Mouse (Mus musculus) CH12.LX (cell line): ENCODE results near the gene Mybph. TPM values are rescaled to one million over a fixed set of nuclear protein-coding genes. Genes with fewer than 3 reads are reported as not detected.

Experiments
- DNase-seq: peaks from one replicate; pipeline ENCODE4 v3.0.0-alpha.2; 2013; ENCODE audit errors: extremely low read depth
- H3K27ac ChIP-seq: 2 replicates; pipeline ENCODE4 v1.5.1; 2012; ENCODE audit warnings: low read depth, mild to moderate bottlenecking, control low read depth, moderate library complexity; ENCODE audit not compliant: insufficient read depth
- H3K27me3 ChIP-seq: replicated peaks from 2 replicates; pipeline ENCODE3; 2012; ENCODE audit warnings: inconsistent platforms
- H3K36me3 ChIP-seq, 2 experiments: replicated peaks in 1 of 2; 2 replicates each; pipeline versions ENCODE3 to v1.6.1; 2012; ENCODE audit warnings: inconsistent platforms in 1 of 2, low read length in 1 of 2, mild to moderate bottlenecking in 1 of 2, mixed read lengths in 1 of 2, moderate library complexity in 1 of 2; ENCODE audit not compliant: control insufficient read depth in 1 of 2, insufficient read depth in 1 of 2
- H3K4me1 ChIP-seq, 2 experiments: 2 replicates each; pipeline ENCODE4 v1.6.1; 2012; ENCODE audit warnings: inconsistent platforms in 1 of 2, moderate library complexity in 1 of 2; ENCODE audit not compliant: insufficient read depth in 2 of 2, control insufficient read depth in 1 of 2
- H3K4me2 ChIP-seq: 2 replicates; pipeline ENCODE4 v1.6.1; 2012; ENCODE audit warnings: low read depth, mild to moderate bottlenecking, control low read depth; ENCODE audit not compliant: poor library complexity, insufficient read depth, severe bottlenecking
- H3K4me3 ChIP-seq, 3 experiments: fragments of 150-350 bp in 1 of 3; sonication (generic) in 1 of 3; replicated peaks in 1 of 3; 2 replicates each; pipeline versions ENCODE3 to v1.5.1; 2011 to 2012; ENCODE audit warnings: low read depth in 2 of 3, low read length in 2 of 3, mild to moderate bottlenecking in 2 of 3, moderate library complexity in 2 of 3, control low read depth in 1 of 3, improper control_type of control experiment in 1 of 3, inconsistent platforms in 1 of 3, mixed read lengths in 1 of 3; ENCODE audit not compliant: poor library complexity in 1 of 3
- H3K79me2 ChIP-seq: replicated peaks from 2 replicates; pipeline ENCODE4 v1.6.1; 2012; ENCODE audit warnings: mild to moderate bottlenecking, moderate library complexity; ENCODE audit not compliant: control insufficient read depth, poor library complexity, insufficient read depth, severe bottlenecking; ENCODE audit errors: extremely low read depth
- H3K9ac ChIP-seq: 2 replicates; pipeline ENCODE4 v1.6.1; 2012; ENCODE audit warnings: low read depth, mild to moderate bottlenecking, control low read depth, moderate library complexity; ENCODE audit not compliant: insufficient read depth
- H3K9me3 ChIP-seq: replicated peaks from 2 replicates; pipeline ENCODE3; 2012; ENCODE audit warnings: low read length, inconsistent platforms, mixed read lengths
- CHD1 ChIP-seq: IDR thresholded peaks from 2 replicates; pipeline ENCODE4 v1.6.1; 2012; ENCODE audit warnings: low read depth, low read length, improper control_type of control experiment, inconsistent platforms
- CHD2 ChIP-seq: IDR thresholded peaks from 2 replicates; pipeline ENCODE4 v1.6.1; 2011; ENCODE audit warnings: low read length, improper control_type of control experiment
- ELF1 ChIP-seq: IDR thresholded peaks from 2 replicates; pipeline ENCODE4 v1.6.1; 2014; ENCODE audit warnings: low read depth, mild to moderate bottlenecking, inconsistent platforms, low read length, improper control_type of control experiment
- EP300 ChIP-seq: IDR thresholded peaks from 2 replicates; pipeline ENCODE4 v1.6.1; 2011; ENCODE audit warnings: low read length, improper control_type of control experiment
- ETS1 ChIP-seq: conservative IDR thresholded peaks from 2 replicates; pipeline ENCODE4 v1.6.1; 2012; ENCODE audit warnings: low read depth, mild to moderate bottlenecking, inconsistent platforms, low read length, improper control_type of control experiment, moderate library complexity
- JUN ChIP-seq: IDR thresholded peaks from 2 replicates; pipeline ENCODE4 v1.6.1; 2011; ENCODE audit warnings: low read depth, mild to moderate bottlenecking, low read length, improper control_type of control experiment, moderate library complexity; ENCODE audit not compliant: insufficient read depth
- KAT2A ChIP-seq: IDR thresholded peaks from 2 replicates; pipeline ENCODE4 v1.6.1; 2012; ENCODE audit warnings: low read length, improper control_type of control experiment, inconsistent platforms; ENCODE audit not compliant: insufficient replicate concordance
- MAZ ChIP-seq: IDR thresholded peaks from 2 replicates; pipeline ENCODE4 v1.6.1; 2012; ENCODE audit warnings: low read depth, mild to moderate bottlenecking, inconsistent platforms, low read length, improper control_type of control experiment, moderate library complexity
- MEF2A ChIP-seq: IDR thresholded peaks from 2 replicates; pipeline ENCODE4 v1.6.1; 2014; ENCODE audit warnings: low read depth, mild to moderate bottlenecking, inconsistent platforms, low read length, improper control_type of control experiment, borderline replicate concordance
- MXI1 ChIP-seq: IDR thresholded peaks from 2 replicates; pipeline ENCODE4 v1.6.1; 2011; ENCODE audit warnings: mild to moderate bottlenecking, low read depth, low read length, improper control_type of control experiment
- NELFE ChIP-seq: IDR thresholded peaks from 2 replicates; pipeline ENCODE4 v1.6.1; 2011; ENCODE audit warnings: low read depth, low read length, improper control_type of control experiment
- NRF1 ChIP-seq: IDR thresholded peaks from 2 replicates; pipeline ENCODE4 v1.6.1; 2014; ENCODE audit warnings: low read depth, mild to moderate bottlenecking, inconsistent platforms, low read length, improper control_type of control experiment, moderate library complexity
- POLR2A ChIP-seq: IDR thresholded peaks from 2 replicates; pipeline ENCODE4 v1.6.1; 2011; ENCODE audit warnings: low read depth, mild to moderate bottlenecking, improper control_type of control experiment, low read length
- POLR2AphosphoS2 ChIP-seq: IDR thresholded peaks from 2 replicates; pipeline ENCODE4 v1.6.1; 2011; ENCODE audit warnings: low read depth, low read length, improper control_type of control experiment
- RAD21 ChIP-seq: IDR thresholded peaks from 2 replicates; pipeline ENCODE4 v1.6.1; 2011; ENCODE audit warnings: low read depth, mild to moderate bottlenecking, low read length, improper control_type of control experiment, moderate library complexity
- RCOR1 ChIP-seq: conservative IDR thresholded peaks from 2 replicates; pipeline ENCODE4 v1.6.1; 2012; ENCODE audit warnings: low read depth, mild to moderate bottlenecking, inconsistent platforms, low read length, improper control_type of control experiment
- SIN3A ChIP-seq: IDR thresholded peaks from 2 replicates; pipeline ENCODE4 v1.6.1; 2012; ENCODE audit warnings: low read length, improper control_type of control experiment, inconsistent platforms
- SMC3 ChIP-seq: IDR thresholded peaks from 2 replicates; pipeline ENCODE4 v1.6.1; 2011; ENCODE audit warnings: low read depth, low read length, improper control_type of control experiment
- USF1 ChIP-seq: IDR thresholded peaks from 2 replicates; pipeline ENCODE4 v1.6.1; 2014; ENCODE audit warnings: low read depth, mild to moderate bottlenecking, inconsistent platforms, low read length, improper control_type of control experiment
- USF2 ChIP-seq: conservative IDR thresholded peaks from 2 replicates; pipeline ENCODE4 v1.6.1; 2011; ENCODE audit warnings: low read depth, low read length, improper control_type of control experiment
- dilution Hi-C: fragments of 300-500 bp; cut with MboI; formaldehyde crosslinking; loops from 2 replicates; pipeline ENCODE4 v1.14.3; 2020; ENCODE audit warnings: low sequenced_read_pairs; ENCODE audit not compliant: extremely low pct_unique_long_range_greater_than_20kb, extremely low pct_ligation_motif_present
- in situ Hi-C: fragments of 300-500 bp; cut with MboI; formaldehyde crosslinking; loops from 3 replicates; pipeline ENCODE4 v1.14.3; 2019; ENCODE audit warnings: low sequenced_read_pairs, low pct_ligation_motif_present, low pct_unique_long_range_greater_than_20kb, mixed read lengths
- polyA plus RNA-seq: library from polyadenylated mRNA; unstranded; fragments of >175 nt; gene quantifications from 2 replicates; pipeline ENCODE4 v1.2.1, GENCODE M21; 2012; ENCODE audit warnings: low read depth; ENCODE audit not compliant: insufficient read length
- total RNA-seq, 2 experiments: library from RNA; depleted of rRNA; stranded (reverse); fragments of 300-350 nt in 1 of 2; fragments of >200 nt in 1 of 2; gene quantifications; 2 replicates each; pipeline ENCODE4 v1.2.3; 2012 to 2014

Mybph gene
- total and polyA plus RNA-seq, 3 experiments, result 0.25 to 3.0 (median 0.51) TPM

GRCm38 (mm10) chr1:134150076-134150475 is 43.2 kb upstream of the Mybph start:
- H3K36me3 ChIP-seq, result no peaks in the 10 kb centered on the region
- dilution Hi-C loops, result no loop called here
- peaks cover 9% of the 10 kb centered on the region for H3K27me3 ChIP-seq
- H3K27ac ChIP-seq, result no peak overlapping the region
- H3K4me1 ChIP-seq, result peaks cover 0 to 9% of the 10 kb centered on the region in 2 experiments; a peak in 2 of 4 replicates
- no peak overlapping the region for H3K4me3 ChIP-seq
- H3K79me2 ChIP-seq, result no peaks in the 10 kb centered on the region
- DNase-seq, result no peak
- in situ Hi-C loops, result loop anchor here (5.0 kb wide), 3 partner anchors 42 to 172 kb away; partner anchors contain the start of gene Mybph
- H3K9ac ChIP-seq, result no peak overlapping the region
- TF ChIP-seq POLR2AphosphoS2 (no peak), USF1 (no peak), NELFE (no peak), RAD21 (no peak), CHD1 (no peak), JUN (no peak), RCOR1 (no peak), NRF1 (no peak)
- no peak overlapping the region for H3K4me2 ChIP-seq
- H3K9me3 ChIP-seq, result peaks cover 4% of the 10 kb centered on the region

DNA sequence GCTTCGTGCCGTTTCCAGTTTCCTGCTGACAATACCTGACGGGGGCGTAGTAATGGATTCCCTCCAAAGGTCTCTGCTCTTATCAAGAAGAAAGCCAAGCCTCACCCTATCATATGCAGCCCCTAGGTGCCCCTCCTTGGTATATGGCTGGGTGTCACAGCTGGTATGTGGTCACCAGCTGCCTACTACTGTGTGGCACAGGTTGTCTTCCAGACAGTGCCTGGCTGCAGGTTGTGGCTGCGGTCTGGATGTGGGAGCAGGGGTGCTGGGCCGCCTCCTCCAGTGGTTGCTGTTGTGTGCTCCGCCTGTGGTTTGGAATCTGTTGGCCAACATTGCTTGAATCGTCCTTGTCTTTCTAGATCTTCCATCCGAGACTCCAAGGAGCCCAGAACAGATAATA is 42.5 kb upstream of the Mybph start:
- Histone ChIP-seq H3K4me3 (no peak overlapping the region), H3K27ac (no peak overlapping the region), H3K27me3 (peaks cover 5% of the 10 kb centered on the region), H3K36me3 (no peaks in the 10 kb centered on the region), H3K4me1 (peaks cover 0 to 9% of the 10 kb centered on the region in 2 experiments; a peak in 2 of 4 replicates)
- dilution Hi-C loops, result no loop called here
- TF ChIP-seq SIN3A, result no peak
- no peak for TF ChIP-seq CHD2
- TF ChIP-seq USF2, result no peak
- no peak for TF ChIP-seq ETS1
- no peak for TF ChIP-seq MXI1
- TF ChIP-seq POLR2A, result no peak
- TF ChIP-seq ELF1, result no peak
- TF ChIP-seq MAZ, result no peak
- no peak for TF ChIP-seq SMC3
- no peak for TF ChIP-seq MEF2A
- TF ChIP-seq NRF1, result no peak
- TF ChIP-seq KAT2A, result no peak
- TF ChIP-seq EP300, result no peak
- TF ChIP-seq, all 38 proteins: peak for 0
- Histone ChIP-seq H3K9ac (no peak overlapping the region), H3K9me3 (peaks cover 6% of the 10 kb centered on the region), H3K79me2 (no peaks in the 10 kb centered on the region), H3K4me2 (no peak overlapping the region)
- in situ Hi-C loops, result loop anchor here (5.0 kb wide), 3 partner anchors 42 to 172 kb away; partner anchors contain the start of gene Mybph
- no peak for DNase-seq
